Mouse (Mus musculus) embryonic facial prominence, embryonic 11.5 days (tissue): ENCODE data around the gene Blvrb. TPM values are rescaled to one million over a fixed set of nuclear protein-coding genes. Genes with fewer than 3 reads are reported as not detected.

ENCODE experiments used
- ATAC-seq: fragments of 200-750 bp; cut with Nextera tagmentation; replicated peaks from 2 replicates; pipeline ENCODE4 v1.8.0; 2017; ENCODE audit warnings: low read depth; ENCODE audit not compliant: insufficient number of reproducible peaks, low FRiP score, low TSS enrichment
- DNase-seq: peaks from one replicate; pipeline ENCODE4 v3.0.0-alpha.2; 2015; ENCODE audit warnings: low spot score
- H3K27ac ChIP-seq: fragments of 300-500 bp; sonication (generic); replicated peaks from 2 replicates; pipeline ENCODE4 v1.5.1; 2014; ENCODE audit warnings: mild to moderate bottlenecking, low read depth, low read length, control low read depth
- H3K27me3 ChIP-seq: fragments of 300-500 bp; sonication (generic); 2 replicates; pipeline ENCODE4 v1.6.1; 2014; ENCODE audit warnings: mild to moderate bottlenecking, low read length, moderate library complexity, mixed read lengths; ENCODE audit not compliant: control insufficient read depth, insufficient read depth
- H3K36me3 ChIP-seq: fragments of 300-500 bp; sonication (generic); replicated peaks from 2 replicates; pipeline ENCODE4 v1.6.1; 2014; ENCODE audit warnings: low read depth, mild to moderate bottlenecking, low read length, moderate library complexity, mixed read lengths; ENCODE audit not compliant: control insufficient read depth, insufficient read depth
- H3K4me1 ChIP-seq: fragments of 300-500 bp; sonication (generic); 2 replicates; pipeline ENCODE4 v1.6.1; 2014; ENCODE audit warnings: low read length, mixed read lengths; ENCODE audit not compliant: control insufficient read depth, insufficient read depth
- H3K4me2 ChIP-seq: fragments of 300-500 bp; sonication (generic); 2 replicates; pipeline ENCODE4 v1.6.1; 2014; ENCODE audit warnings: low read depth, mild to moderate bottlenecking, control low read depth, low read length, moderate library complexity
- H3K4me3 ChIP-seq: fragments of 300-500 bp; sonication (generic); 2 replicates; pipeline ENCODE4 v1.5.1; 2014; ENCODE audit warnings: low read depth, low read length, control low read depth
- H3K9ac ChIP-seq: fragments of 300-500 bp; sonication (generic); replicated peaks from 2 replicates; pipeline ENCODE4 v1.6.1; 2014; ENCODE audit warnings: mild to moderate bottlenecking, control low read depth, low read length
- H3K9me3 ChIP-seq: fragments of 300-500 bp; sonication (generic); replicated peaks from 2 replicates; pipeline ENCODE4 v1.6.1; 2016; ENCODE audit warnings: mild to moderate bottlenecking, low read length, inconsistent platforms, mixed read lengths; ENCODE audit not compliant: control insufficient read depth
- WGBS: fragments of 180-500 bp; shearing (Covaris S2); extraction: QIAGEN DNeasy Blood & Tissue Kit; methylation state at CpG from one replicate; pipeline ENCODE4 v1.1.7; 2014; 5-methylcytosine and 5-hydroxymethylcytosine counted together
- polyA plus RNA-seq: library from polyadenylated mRNA; unstranded; fragments of >200 nt; fragmentation: Nextera tagmentation; extraction: Ambion mirVana; gene quantifications from 2 replicates; pipeline ENCODE4 v1.2.1, GENCODE M21; 2014

Blvrb gene
- polyA plus RNA-seq, 1 experiment from 2014 or later: 33.9 TPM

DNA sequence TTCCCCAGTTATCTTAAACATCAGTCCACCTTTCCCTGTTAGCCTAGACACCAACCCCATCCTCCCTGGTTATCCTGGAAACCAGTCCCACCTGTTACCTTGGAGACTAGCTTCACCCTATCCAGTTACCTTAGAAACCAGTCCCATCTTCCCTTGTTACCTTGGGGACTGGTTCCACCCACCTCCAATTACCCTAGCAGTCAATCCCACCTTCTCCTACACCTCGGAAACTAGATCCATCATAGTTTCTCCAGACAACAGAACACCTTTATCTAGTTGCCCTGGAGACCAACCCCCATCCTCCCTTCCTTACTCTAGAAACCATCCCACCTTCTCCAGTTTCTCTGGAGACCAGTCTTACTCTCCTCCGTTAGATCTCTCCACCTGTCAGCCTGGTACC lies 30.6 kb upstream of the Blvrb start:
- Histone ChIP-seq H3K27me3 (no peaks in the 10 kb centered on the region), H3K4me2 (no peak overlapping the region), H3K4me3 (no peak overlapping the region), H3K4me1 (no peaks in the 10 kb centered on the region), H3K9me3 (no peaks in the 10 kb centered on the region), H3K9ac (no peak overlapping the region), H3K27ac (no peak overlapping the region), H3K36me3 (no peaks in the 10 kb centered on the region)
- DNase-seq (no peak), ATAC-seq (no peak)
- 72% methylated on average over 2 of the region's 2 CpGs for WGBS

DNA sequence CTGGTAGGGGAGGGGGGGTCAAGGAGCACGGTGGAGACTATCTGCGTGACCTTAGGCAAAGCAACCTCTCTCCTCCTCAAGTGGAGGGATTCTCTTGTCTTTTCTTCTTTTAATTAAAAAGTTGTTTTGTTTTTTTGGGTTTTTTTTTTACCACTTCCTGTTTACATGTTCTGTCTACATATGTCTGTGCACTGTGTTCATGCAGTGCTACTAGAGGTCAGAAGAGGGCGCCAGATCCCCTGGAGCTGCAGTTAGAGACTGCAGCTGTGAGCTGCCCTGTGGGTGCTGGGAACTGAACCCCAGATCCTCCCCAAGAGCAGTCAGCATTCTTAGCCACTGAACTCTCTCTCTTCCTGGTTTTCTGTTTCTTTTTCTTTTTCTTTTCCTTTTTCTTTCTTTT lies 28.7 kb upstream of the Blvrb start:
- Histone ChIP-seq H3K9ac (no peak overlapping the region), H3K27me3 (no peaks in the 10 kb centered on the region), H3K4me3 (no peak overlapping the region), H3K9me3 (no peaks in the 10 kb centered on the region), H3K4me2 (no peak overlapping the region), H3K4me1 (no peaks in the 10 kb centered on the region), H3K27ac (no peak overlapping the region), H3K36me3 (no peaks in the 10 kb centered on the region)
- no peak for DNase-seq
- WGBS: 71% methylated on average over 3 of the region's 3 CpGs
- no peak for ATAC-seq

DNA sequence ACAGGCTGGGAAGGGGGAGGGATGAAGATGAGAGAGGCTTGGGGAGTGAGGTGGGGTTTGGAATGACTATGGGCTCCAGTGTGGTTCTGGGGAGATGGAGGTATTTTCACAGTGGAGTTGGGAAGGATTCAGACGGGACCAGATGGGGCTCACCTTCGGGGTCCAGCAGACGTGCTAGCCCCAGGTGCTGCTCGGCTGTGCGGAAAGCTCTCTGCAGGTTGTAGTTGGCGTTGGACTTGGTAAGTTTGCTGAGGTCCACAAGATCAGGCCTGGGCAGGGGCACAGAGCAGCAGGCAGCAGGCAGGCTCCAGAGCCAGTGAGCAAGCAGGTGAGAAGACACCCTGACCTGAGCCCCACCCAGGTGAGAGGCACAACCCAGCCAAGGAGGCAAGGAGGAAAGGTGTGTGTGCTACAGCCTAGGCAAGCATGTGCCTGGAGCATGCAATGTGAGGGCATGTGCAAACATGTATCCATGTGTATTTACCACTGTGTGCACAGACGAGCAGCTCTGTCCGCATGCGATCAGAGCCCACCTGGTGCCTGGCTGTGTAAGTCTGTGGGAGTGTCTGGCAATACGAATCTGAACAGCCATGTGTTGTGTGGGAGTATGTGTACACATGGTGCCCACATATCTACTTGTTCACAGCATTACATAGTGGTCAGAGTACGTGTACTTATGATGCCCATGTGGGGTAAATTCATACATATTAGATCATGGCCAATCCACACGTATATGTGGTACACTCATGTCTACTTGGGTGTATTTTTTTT lies 24.0 kb upstream of the Blvrb start:
- 88% methylated on average over 12 of the region's 12 CpGs for whole genome bisulfite sequencing

DNA sequence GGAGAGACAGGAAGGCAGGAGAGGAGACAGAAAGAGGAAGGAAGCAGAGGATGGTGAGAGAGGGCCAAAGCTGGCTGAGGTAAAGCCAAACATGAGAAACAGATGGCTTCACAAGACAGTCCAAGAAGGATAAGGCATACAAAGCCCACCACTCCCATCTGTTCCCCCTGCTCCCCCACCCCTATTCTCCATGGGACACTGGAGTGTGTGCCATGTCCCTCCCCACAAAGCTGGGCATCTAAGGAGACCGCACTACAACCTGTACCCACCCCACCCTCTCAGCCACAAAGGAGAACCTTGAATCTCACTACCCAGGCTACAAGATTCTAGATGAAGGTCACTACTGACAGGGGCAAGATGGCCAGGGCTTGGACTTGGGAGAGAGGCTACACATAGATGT lies 20.4 kb upstream of the Blvrb start:
- Histone ChIP-seq H3K9me3 (no peaks in the 10 kb centered on the region; the same call in 1 of the 2 replicates), H3K4me2 (no peak overlapping the region), H3K4me1 (no peaks in the 10 kb centered on the region), H3K4me3 (no peak overlapping the region), H3K27me3 (no peaks in the 10 kb centered on the region), H3K36me3 (no peaks in the 10 kb centered on the region), H3K9ac (no peak overlapping the region), H3K27ac (no peak overlapping the region)
- ATAC-seq: no peak
- WGBS: 84% methylated on average over 1 of the region's 1 CpGs
- DNase-seq: no peak

More for the DNA sequence above, 24.0 kb upstream of the Blvrb start:
- Histone ChIP-seq H3K4me1 (no peaks in the 10 kb centered on the region), H3K9ac (no peak overlapping the region), H3K27ac (no peak overlapping the region), H3K4me3 (no peak overlapping the region), H3K4me2 (no peak overlapping the region), H3K9me3 (no peaks in the 10 kb centered on the region), H3K36me3 (no peaks in the 10 kb centered on the region), H3K27me3 (no peaks in the 10 kb centered on the region)
- DNase-seq: no peak
- ATAC-seq: no peak

GRCm38 (mm10) chr7:27428002-27428401 lies 19.8 kb upstream of the Blvrb start:
- Histone ChIP-seq H3K27me3 (no peaks in the 10 kb centered on the region), H3K4me1 (no peaks in the 10 kb centered on the region), H3K9me3 (no peaks in the 10 kb centered on the region; the same call in 1 of the 2 replicates), H3K36me3 (no peaks in the 10 kb centered on the region), H3K9ac (no peak overlapping the region), H3K4me2 (no peak overlapping the region), H3K4me3 (no peak overlapping the region), H3K27ac (no peak overlapping the region)
- ATAC-seq (no peak), DNase-seq (no peak)
- WGBS: 82% methylated on average over 11 of the region's 11 CpGs

- no peak overlapping the region for H3K27ac ChIP-seq
- no peaks in the 10 kb centered on the region for H3K4me1 ChIP-seq
- ATAC-seq (no peak), DNase-seq (no peak)
- no peak overlapping the region for H3K4me3 ChIP-seq
- no peak overlapping the region for H3K4me2 ChIP-seq
- WGBS: 59% methylated on average over 2 of the region's 2 CpGs
- H3K36me3 ChIP-seq: no peaks in the 10 kb centered on the region
- H3K27me3 ChIP-seq: peaks cover 6% of the 10 kb centered on the region; the same call in 1 of the 2 replicates
- no peak overlapping the region for H3K9ac ChIP-seq
- H3K9me3 ChIP-seq: no peaks in the 10 kb centered on the region; the same call in 1 of the 2 replicates
Measured at GRCm38 (mm10) chr7:27429135-27429534, 18.6 kb upstream of the Blvrb start.

GRCm38 (mm10) chr7:27433349-27433748 lies 14.4 kb upstream of the Blvrb start:
- ATAC-seq (no peak), DNase-seq (no peak)
- no peaks in the 10 kb centered on the region; the same call in 1 of the 2 replicates for H3K9me3 ChIP-seq
- no peaks in the 10 kb centered on the region for H3K4me1 ChIP-seq
- H3K4me3 ChIP-seq: no peak overlapping the region
- 27% methylated on average over 10 of the region's 10 CpGs for WGBS
- no peaks in the 10 kb centered on the region for H3K36me3 ChIP-seq
- H3K9ac ChIP-seq: no peak overlapping the region
- H3K4me2 ChIP-seq: no peak overlapping the region
- no peak overlapping the region for H3K27ac ChIP-seq
- peaks cover 8% of the 10 kb centered on the region for H3K27me3 ChIP-seq

DNA sequence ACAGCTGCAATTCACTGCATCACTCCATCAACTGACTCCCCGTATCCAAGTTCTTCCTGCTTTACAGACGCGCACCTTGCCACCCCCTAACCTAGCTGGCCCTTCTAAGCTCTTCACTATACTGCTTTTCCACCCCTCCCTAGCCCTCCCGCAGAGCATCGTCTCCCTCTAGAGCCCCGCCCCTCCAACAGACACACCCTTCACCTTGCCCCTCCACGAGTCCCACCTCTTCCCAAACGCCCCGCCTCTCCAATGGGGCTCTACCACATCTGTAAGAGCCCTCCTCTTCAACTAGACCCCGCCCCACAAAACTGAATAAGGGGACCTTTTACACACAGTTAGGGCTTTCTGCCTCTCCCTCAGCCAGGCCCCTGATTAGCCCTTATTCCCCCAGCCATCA lies 14.0 kb upstream of the Blvrb start:
- no peaks in the 10 kb centered on the region for H3K4me1 ChIP-seq
- WGBS: 9% methylated on average over 10 of the region's 10 CpGs
- no peaks in the 10 kb centered on the region; the same call in 1 of the 2 replicates for H3K9me3 ChIP-seq
- no peak overlapping the region for H3K4me3 ChIP-seq
- no peak overlapping the region for H3K9ac ChIP-seq
- no peak for DNase-seq
- no peak overlapping the region for H3K4me2 ChIP-seq
- no peak for ATAC-seq
- H3K36me3 ChIP-seq: no peaks in the 10 kb centered on the region
- peaks cover 8% of the 10 kb centered on the region for H3K27me3 ChIP-seq
- no peak overlapping the region for H3K27ac ChIP-seq
